Mouse (Mus musculus) testis, adult 10 weeks (tissue): ENCODE data around the gene Selenov. TPM values are rescaled to one million over a fixed set of nuclear protein-coding genes. Genes with fewer than 3 reads are reported as not detected.

Source experiments
- polyA plus RNA-seq: library from polyadenylated mRNA; stranded (reverse); fragments of 350-450 nt; fragmentation: Illumina TruSeq; extraction: RNeasy Lipid Tissue Mini Kit (QIAGEN cat#74804); gene quantifications from one replicate; pipeline ENCODE4 v1.2.3, GENCODE M21; 2014; ENCODE audit warnings: low read depth, low replicate concordance

Selenov gene
- polyA plus RNA-seq: 80.2 TPM

GRCm38 (mm10) chr7:28290638-28291590, at the start of gene Selenov:
TSS of gene Selenov (minus strand) at chr7:28291186.

DNA sequence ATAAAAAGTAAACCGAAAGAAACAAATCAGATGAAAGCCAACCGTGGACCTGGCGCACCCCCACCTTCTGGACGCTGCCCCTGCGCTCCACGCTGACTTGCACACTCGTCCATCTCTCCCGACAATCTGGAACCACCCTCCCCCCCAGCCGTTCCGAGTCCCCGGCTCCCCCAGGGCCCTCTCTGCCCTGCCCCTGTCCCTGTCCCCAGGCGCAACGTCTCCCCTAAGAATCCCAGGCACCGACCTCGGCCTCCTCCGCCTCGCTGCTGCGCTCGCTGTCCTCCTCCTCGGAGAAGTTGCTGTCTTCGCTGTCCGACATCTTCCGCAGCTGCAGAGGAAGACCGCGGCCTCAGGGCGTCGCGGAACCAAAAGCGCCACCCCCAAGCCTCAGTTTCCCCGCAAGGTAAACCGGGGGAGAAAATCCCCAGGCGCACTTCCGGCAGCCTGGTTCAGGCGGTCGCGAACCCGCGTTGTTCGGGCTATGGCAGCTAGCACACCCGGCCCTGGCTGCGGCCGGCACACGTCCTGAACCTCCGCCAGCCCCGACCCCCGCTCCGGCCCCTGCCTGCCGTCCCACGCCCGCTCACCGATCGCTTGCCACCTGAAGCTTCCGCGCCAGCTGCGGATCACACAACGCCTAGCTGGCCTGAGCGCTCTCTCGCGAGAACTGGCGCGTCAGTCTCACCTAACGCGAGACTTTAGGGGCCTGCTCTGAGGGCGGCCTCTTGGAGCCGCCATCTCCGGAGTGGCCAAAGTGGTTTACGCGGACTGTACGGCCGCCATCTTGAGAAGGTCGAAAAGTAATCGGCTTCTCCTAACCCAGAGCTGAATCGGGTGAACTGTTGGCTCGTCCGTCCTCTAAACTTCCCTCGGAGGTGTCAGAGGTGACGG, 47.4 kb upstream of the Selenov start, which contains the start of gene Supt5:
TSS of gene Supt5 (minus strand) at position 639 of the 891 bp plus-strand sequence.

DNA sequence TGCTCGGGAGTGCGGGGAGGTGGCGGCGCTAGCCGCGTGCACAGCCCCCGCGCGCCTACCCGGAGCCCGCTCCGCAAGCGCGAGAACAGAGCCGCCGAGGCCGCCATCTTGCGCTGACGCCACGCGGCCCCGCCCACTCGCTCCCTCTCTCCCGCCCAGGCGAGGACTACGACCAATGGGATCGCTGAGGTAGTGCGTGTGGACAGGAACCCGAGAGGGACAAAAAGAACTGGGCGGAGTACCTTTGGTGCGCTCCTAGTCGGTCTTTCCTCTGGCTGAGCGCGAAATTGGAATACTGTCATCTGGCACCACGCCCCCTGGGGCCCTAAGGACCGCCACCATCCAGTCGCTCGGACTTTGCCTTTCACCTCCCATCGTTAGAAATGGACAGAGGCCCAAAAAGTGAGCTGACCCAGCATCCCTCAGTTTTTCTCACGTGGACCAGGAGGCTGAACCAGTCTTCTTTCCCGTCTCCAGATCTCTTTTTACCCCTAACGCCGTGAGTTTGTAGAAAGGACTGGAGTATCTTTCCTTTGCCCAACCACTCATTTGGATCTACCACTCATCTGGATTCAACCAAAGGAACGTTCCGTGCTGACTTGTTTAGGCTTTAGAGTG, 21.0 kb upstream of the Selenov start, which contains the start of gene Timm50:
TSS of gene Timm50 (minus strand) at position 147 of the 618 bp plus-strand sequence.

DNA sequence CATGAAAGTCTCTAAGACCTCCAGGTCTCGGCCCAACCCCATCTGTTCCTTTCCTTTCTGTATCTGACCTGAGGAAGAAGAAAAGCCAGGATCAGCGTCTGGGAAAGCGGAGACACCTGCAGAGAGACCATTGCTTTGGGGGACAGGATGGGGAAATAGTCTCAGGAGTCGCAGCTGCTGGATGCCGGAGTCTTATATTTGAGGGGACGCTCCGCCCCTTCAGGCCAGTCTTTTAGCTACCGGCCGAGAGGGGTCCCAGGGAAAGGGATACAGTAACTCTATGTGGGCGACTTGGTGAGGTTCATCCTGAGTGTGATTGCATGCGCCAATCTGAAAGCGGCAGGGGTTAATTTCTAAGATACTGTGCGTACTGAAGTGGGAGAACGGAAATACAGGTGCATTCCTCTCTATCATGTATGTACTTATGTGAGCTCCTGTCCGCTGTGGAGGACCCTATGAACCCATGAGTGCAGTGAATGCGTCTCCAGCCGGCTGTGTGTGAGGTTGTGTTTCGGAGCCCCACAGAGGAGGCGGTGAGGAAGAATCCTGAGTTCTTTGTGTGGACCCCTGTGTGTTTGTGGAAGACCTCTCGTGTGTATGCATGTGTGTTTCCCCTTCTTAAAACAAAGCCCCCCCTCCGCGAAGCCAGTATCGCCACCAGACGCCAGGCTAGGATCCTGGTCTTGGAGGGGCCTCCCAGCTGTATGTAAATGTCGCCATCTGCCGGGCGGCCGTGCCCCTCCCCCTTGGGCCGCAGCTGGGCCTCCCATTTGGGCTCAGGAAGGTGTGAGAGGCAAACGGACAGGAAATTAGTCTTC, 10.8 kb upstream of the Selenov start, which contains the start of gene Dll3:
TSS of gene Dll3 (minus strand) at position 623 of the 818 bp plus-strand sequence.

DNA sequence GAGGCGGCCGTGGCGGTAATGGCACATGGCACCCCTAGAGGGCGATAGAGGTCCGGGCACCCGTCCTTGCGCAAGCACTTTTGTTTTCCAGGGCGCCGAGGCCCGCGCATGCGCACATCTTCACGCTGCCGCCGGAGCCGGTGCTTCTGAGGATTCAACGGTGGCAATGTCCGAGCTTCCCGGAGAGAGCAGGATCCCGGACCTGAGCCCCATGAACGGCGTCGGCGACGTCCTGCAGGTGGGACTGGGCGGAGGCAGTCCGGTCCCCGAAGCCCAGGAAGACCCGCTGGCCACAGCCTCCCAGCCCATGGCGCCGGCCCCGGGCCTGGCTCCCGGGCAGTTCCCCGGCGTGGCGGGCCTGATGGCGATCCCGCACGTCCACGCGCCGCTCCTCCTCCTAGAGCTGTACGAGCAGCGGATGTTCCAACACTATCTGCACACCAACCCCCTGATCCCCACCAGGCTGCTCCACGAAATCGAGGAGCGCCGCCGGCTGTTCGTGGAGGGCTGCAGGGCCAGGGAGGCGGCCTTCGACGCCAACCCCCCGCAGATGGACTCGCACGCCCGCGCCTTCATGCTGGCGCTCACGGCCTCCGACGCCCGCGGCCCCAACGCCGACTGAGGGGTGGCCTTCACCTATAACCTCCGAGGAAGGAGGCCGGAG, 13.2 kb downstream of the Selenov start, which contains the start of gene Eid2b:
TSS of gene Eid2b (plus strand) at position 125 of the 664 bp plus-strand sequence.

GRCm38 (mm10) chr7:28267129-28268041, 23.6 kb downstream of the Selenov start, which contains the start of gene Eid2:
TSS of gene Eid2 (plus strand) at chr7:28267881.

Other genes starting within 250 kb of the Selenov start
- 22.1 TPM for gene Psmc4, start 241.1 kb downstream of the Selenov start, polyA plus RNA-seq
- gene Fcgbp, start 219.9 kb downstream of the Selenov start, polyA plus RNA-seq: not detected
- not detected for gene 9530053A07Rik, start 161.7 kb downstream of the Selenov start, polyA plus RNA-seq
- 9.1 TPM for gene Fbl, start 121.5 kb downstream of the Selenov start, polyA plus RNA-seq
- 15.4 TPM for gene Dyrk1b, start 111.7 kb downstream of the Selenov start, polyA plus RNA-seq
- gene Eid2, start 23.3 kb downstream of the Selenov start, polyA plus RNA-seq: 10.0 TPM
- 3.7 TPM for gene Eid2b, start 13.4 kb downstream of the Selenov start, polyA plus RNA-seq
- 22.7 TPM for gene Dll3, start 11.1 kb upstream of the Selenov start, polyA plus RNA-seq
- gene Timm50, start 20.9 kb upstream of the Selenov start, polyA plus RNA-seq: 3.6 TPM
- gene Supt5, start 47.6 kb upstream of the Selenov start, polyA plus RNA-seq: 65.4 TPM
- gene Rps16, start 59.5 kb upstream of the Selenov start, polyA plus RNA-seq: 59.3 TPM
- gene Plekhg2, start 81.4 kb upstream of the Selenov start, polyA plus RNA-seq: 3.4 TPM
- gene Zfp36, start 89.1 kb upstream of the Selenov start, polyA plus RNA-seq: 2.6 TPM
- 3.9 TPM for gene Med29, start 101.5 kb upstream of the Selenov start, polyA plus RNA-seq
- 70.3 TPM for gene Paf1, start 101.8 kb upstream of the Selenov start, polyA plus RNA-seq
- 5.2 TPM for gene Gmfg, start 146.3 kb upstream of the Selenov start, polyA plus RNA-seq
- not detected for gene Lrfn1, start 160.8 kb upstream of the Selenov start, polyA plus RNA-seq
- gene Ifnl2, start 219.3 kb upstream of the Selenov start, polyA plus RNA-seq: not detected
- gene Ifnl3, start 231.7 kb upstream of the Selenov start, polyA plus RNA-seq: not detected
- not detected for gene Sycn, start 249.7 kb upstream of the Selenov start, polyA plus RNA-seq